Mouse (Mus musculus) C2C12 (cell line): ENCODE measurements around the gene Pidd1.

Experiments used
- CEBPB ChIP-seq: IDR thresholded peaks from one replicate; pipeline ENCODE4 v1.6.1; 2011; ENCODE audit warnings: low read depth, mild to moderate bottlenecking, control low read depth, moderate library complexity
- CTCF ChIP-seq: IDR thresholded peaks from one replicate; pipeline ENCODE4 v1.5.1; 2011; ENCODE audit not compliant: control insufficient read depth, insufficient read depth, insufficient read length
- FOSL1 ChIP-seq: IDR thresholded peaks from one replicate; pipeline ENCODE4 v1.8.0; 2011; ENCODE audit warnings: mild to moderate bottlenecking, low read length; ENCODE audit not compliant: poor library complexity, insufficient read depth, severe bottlenecking
- MAX ChIP-seq: IDR thresholded peaks from one replicate; pipeline ENCODE4 v1.6.1; 2011; ENCODE audit warnings: mild to moderate bottlenecking, control low read depth
- MYOD1 ChIP-seq: IDR thresholded peaks from one replicate; pipeline ENCODE4 v1.6.1; 2011; ENCODE audit warnings: low read depth; ENCODE audit not compliant: control insufficient read depth, insufficient read length
- MYOG ChIP-seq: IDR thresholded peaks from one replicate; pipeline ENCODE4 v1.6.1; 2011; ENCODE audit not compliant: control insufficient read depth, insufficient read length; ENCODE audit errors: extremely low read depth
- USF1 ChIP-seq: IDR thresholded peaks from one replicate; pipeline ENCODE4 v1.6.1; 2011; ENCODE audit warnings: low read depth, mild to moderate bottlenecking, control low read depth, moderate library complexity

DNA sequence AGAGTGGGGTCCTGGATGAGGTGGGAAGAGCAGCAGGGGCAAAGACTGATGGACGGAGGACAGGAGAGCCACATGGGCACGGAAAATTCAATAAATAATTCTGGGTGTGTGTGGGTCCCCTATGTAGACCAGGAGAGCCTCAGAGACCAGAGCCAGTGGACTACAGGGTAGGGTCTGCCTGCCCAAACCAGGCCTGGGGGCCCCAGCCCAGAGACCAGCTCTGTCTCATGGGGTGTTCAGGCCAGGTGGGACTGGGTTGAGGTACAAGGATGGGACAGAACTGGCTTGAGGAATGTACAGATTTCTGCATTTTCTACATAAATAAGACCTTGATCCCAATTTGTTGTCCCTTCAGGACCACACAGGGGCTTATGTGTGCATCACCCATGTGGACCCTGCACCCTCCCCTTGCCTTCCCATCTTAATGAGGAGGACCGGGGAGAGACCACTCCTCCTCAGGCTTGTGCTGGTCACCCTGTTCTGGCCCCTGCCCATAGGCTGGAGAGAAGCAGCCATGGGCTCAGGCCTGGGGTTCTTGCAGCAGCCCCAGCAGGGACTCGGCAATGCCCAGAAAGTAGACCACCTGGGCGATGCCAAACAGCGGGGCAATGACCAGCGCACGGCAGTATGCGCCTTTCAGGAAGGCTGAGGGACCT lies 13.1 kb downstream of the Pidd1 start:
- TF ChIP-seq MYOD1 (no peak), MAX (no peak), CTCF (no peak), CEBPB (no peak), USF1 (no peak), FOSL1 (no peak), MYOG (no peak)
